Mouse (Mus musculus) liver, embryonic 14.5 days (tissue): Measurements from ENCODE around the gene Mymx.
A peak's percentile ranks its signal among the peaks of the same experiment; 100 is the strongest.

Source experiments
- CTCF ChIP-seq: IDR thresholded peaks from 2 replicates; pipeline ENCODE4 v1.5.1; 2016; ENCODE audit warnings: antibody characterized with exemption, low read depth, control low read depth
- EP300 ChIP-seq: IDR thresholded peaks from 2 replicates; pipeline ENCODE4 v1.6.1; 2016; ENCODE audit warnings: antibody characterized with exemption, low read depth

GRCm38 (mm10) chr17:45593479-45593878 lies 8.4 kb downstream of the Mymx start:
- TF ChIP-seq CTCF (no peak), EP300 (peak; percentile 88)
